Mouse (Mus musculus): ENCODE measurements around the gene Asb5. TPM values are rescaled to one million over a fixed set of nuclear protein-coding genes. Genes with fewer than 3 reads are reported as not detected.

The Asb5 gene
- total and polyA plus RNA-seq, 3 experiments, result 0.38 TPM; not detected in 2

GRCm38 (mm10) chr8:54535172-54535571 lies 5.8 kb downstream of the Asb5 start:
- ATAC-seq (ENCODE audit: extremely low read depth, insufficient number of reproducible peaks, low FRiP score, poor library complexity, severe bottlenecking) (no peak), DNase-seq (ENCODE audit: low spot score) (no peak)
- Histone ChIP-seq H3K9me3 (replicated peaks) (no peaks in the 10 kb centered on the region), H3K4me3 (ENCODE audit: low read depth, low read length) (no peak overlapping the region), H3K27me3 (ENCODE audit: insufficient read depth, low read length) (no peaks in the 10 kb centered on the region), H3K4me1 (ENCODE audit: insufficient read depth, low read depth, low read length) (peaks cover 7% of the 10 kb centered on the region), H3K36me3 (replicated peaks) (peaks cover 3% of the 10 kb centered on the region)
- TF ChIP-seq POLR2AphosphoS5 (IDR thresholded peaks at IDR 0.05; ENCODE audit: insufficient replicate concordance, low read depth, low read length) (no peak), GATA1 (IDR thresholded peaks at IDR 0.05; ENCODE audit: borderline replicate concordance, low read length) (no peak), CTCF (IDR thresholded peaks at IDR 0.05; ENCODE audit: low read depth, low read length) (no peak), GATA2 (IDR thresholded peaks at IDR 0.05; ENCODE audit: borderline replicate concordance, low read depth, low read length) (no peak), TAL1 (conservative IDR thresholded peaks at IDR 0.05; ENCODE audit: low read depth, low read length) (no peak)

- DNase-seq (ENCODE audit: low spot score), result no peak
- no peak for TF ChIP-seq GATA1 (IDR thresholded peaks at IDR 0.05; ENCODE audit: borderline replicate concordance, low read length)
- TF ChIP-seq TAL1 (conservative IDR thresholded peaks at IDR 0.05; ENCODE audit: low read depth, low read length), result no peak
- TF ChIP-seq GATA2 (IDR thresholded peaks at IDR 0.05; ENCODE audit: borderline replicate concordance, low read depth, low read length), result no peak
- TF ChIP-seq POLR2AphosphoS5 (IDR thresholded peaks at IDR 0.05; ENCODE audit: insufficient replicate concordance, low read depth, low read length), result no peak
- TF ChIP-seq CTCF (IDR thresholded peaks at IDR 0.05; ENCODE audit: low read depth, low read length), result no peak
- ATAC-seq (ENCODE audit: extremely low read depth, insufficient number of reproducible peaks, low FRiP score, poor library complexity, severe bottlenecking), result no peak
- H3K36me3 ChIP-seq (replicated peaks), result peaks cover 3% of the 10 kb centered on the region
- H3K27me3 ChIP-seq (ENCODE audit: insufficient read depth, low read length), result no peaks in the 10 kb centered on the region
- no peak overlapping the region for H3K4me3 ChIP-seq (ENCODE audit: low read depth, low read length)
- H3K4me1 ChIP-seq (ENCODE audit: insufficient read depth, low read depth, low read length), result peaks cover 2% of the 10 kb centered on the region; the same call in 1 of the 2 replicates
- no peaks in the 10 kb centered on the region for H3K9me3 ChIP-seq (replicated peaks)
These were observed 7.9 kb downstream of the Asb5 start for GRCm38 (mm10) chr8:54537285-54537684.

- Histone ChIP-seq H3K27me3 (ENCODE audit: insufficient read depth, low read length) (no peaks in the 10 kb centered on the region), H3K4me3 (ENCODE audit: low read depth, low read length) (no peak overlapping the region), H3K9me3 (replicated peaks) (no peaks in the 10 kb centered on the region), H3K36me3 (replicated peaks) (no peaks in the 10 kb centered on the region), H3K4me1 (ENCODE audit: insufficient read depth, low read depth, low read length) (no peaks in the 10 kb centered on the region)
- ATAC-seq (ENCODE audit: extremely low read depth, insufficient number of reproducible peaks, low FRiP score, poor library complexity, severe bottlenecking) (no peak), DNase-seq (ENCODE audit: low spot score) (no peak)
- TF ChIP-seq CTCF (IDR thresholded peaks at IDR 0.05; ENCODE audit: low read depth, low read length) (no peak), GATA2 (IDR thresholded peaks at IDR 0.05; ENCODE audit: borderline replicate concordance, low read depth, low read length) (no peak), TAL1 (conservative IDR thresholded peaks at IDR 0.05; ENCODE audit: low read depth, low read length) (no peak), GATA1 (IDR thresholded peaks at IDR 0.05; ENCODE audit: borderline replicate concordance, low read length) (no peak), POLR2AphosphoS5 (IDR thresholded peaks at IDR 0.05; ENCODE audit: insufficient replicate concordance, low read depth, low read length) (no peak)
These were observed 12.0 kb downstream of the Asb5 start for GRCm38 (mm10) chr8:54541331-54541730.

- ATAC-seq (ENCODE audit: extremely low read depth, insufficient number of reproducible peaks, low FRiP score, poor library complexity, severe bottlenecking) (no peak), DNase-seq (ENCODE audit: low spot score) (no peak)
- no peak for TF ChIP-seq POLR2AphosphoS5 (IDR thresholded peaks at IDR 0.05; ENCODE audit: insufficient replicate concordance, low read depth, low read length)
- no peak for TF ChIP-seq GATA1 (IDR thresholded peaks at IDR 0.05; ENCODE audit: borderline replicate concordance, low read length)
- no peak for TF ChIP-seq CTCF (IDR thresholded peaks at IDR 0.05; ENCODE audit: low read depth, low read length)
- no peak for TF ChIP-seq GATA2 (IDR thresholded peaks at IDR 0.05; ENCODE audit: borderline replicate concordance, low read depth, low read length)
- TF ChIP-seq TAL1 (conservative IDR thresholded peaks at IDR 0.05; ENCODE audit: low read depth, low read length), result no peak
- Histone ChIP-seq H3K27me3 (ENCODE audit: insufficient read depth, low read length) (no peaks in the 10 kb centered on the region), H3K36me3 (replicated peaks) (no peaks in the 10 kb centered on the region), H3K9me3 (replicated peaks) (no peaks in the 10 kb centered on the region), H3K4me3 (ENCODE audit: low read depth, low read length) (no peak overlapping the region), H3K4me1 (ENCODE audit: insufficient read depth, low read depth, low read length) (no peaks in the 10 kb centered on the region)
These were observed 19.0 kb downstream of the Asb5 start for GRCm38 (mm10) chr8:54548383-54548782.

- H3K4me1 ChIP-seq (ENCODE audit: insufficient read depth, low read depth, low read length), result no peaks in the 10 kb centered on the region
- TF ChIP-seq GATA2 (IDR thresholded peaks at IDR 0.05; ENCODE audit: borderline replicate concordance, low read depth, low read length) (no peak), GATA1 (IDR thresholded peaks at IDR 0.05; ENCODE audit: borderline replicate concordance, low read length) (no peak), POLR2AphosphoS5 (IDR thresholded peaks at IDR 0.05; ENCODE audit: insufficient replicate concordance, low read depth, low read length) (no peak), CTCF (IDR thresholded peaks at IDR 0.05; ENCODE audit: low read depth, low read length) (no peak), TAL1 (conservative IDR thresholded peaks at IDR 0.05; ENCODE audit: low read depth, low read length) (no peak)
These were observed 20.7 kb downstream of the Asb5 start for GRCm38 (mm10) chr8:54550026-54550574.

GRCm38 (mm10) chr8:54554921-54555320 lies 25.5 kb downstream of the Asb5 start:
- no peak for TF ChIP-seq GATA1 (IDR thresholded peaks at IDR 0.05; ENCODE audit: borderline replicate concordance, low read length)
- TF ChIP-seq GATA2 (IDR thresholded peaks at IDR 0.05; ENCODE audit: borderline replicate concordance, low read depth, low read length), result no peak
- no peak for TF ChIP-seq CTCF (IDR thresholded peaks at IDR 0.05; ENCODE audit: low read depth, low read length)
- TF ChIP-seq TAL1 (conservative IDR thresholded peaks at IDR 0.05; ENCODE audit: low read depth, low read length), result no peak
- TF ChIP-seq POLR2AphosphoS5 (IDR thresholded peaks at IDR 0.05; ENCODE audit: insufficient replicate concordance, low read depth, low read length), result no peak
- Histone ChIP-seq H3K36me3 (replicated peaks) (no peaks in the 10 kb centered on the region), H3K9me3 (replicated peaks) (no peaks in the 10 kb centered on the region), H3K4me3 (ENCODE audit: low read depth, low read length) (no peak overlapping the region), H3K4me1 (ENCODE audit: insufficient read depth, low read depth, low read length) (no peaks in the 10 kb centered on the region), H3K27me3 (ENCODE audit: insufficient read depth, low read length) (no peaks in the 10 kb centered on the region; the same call in 1 of the 2 replicates)
- no peak for ATAC-seq (ENCODE audit: extremely low read depth, insufficient number of reproducible peaks, low FRiP score, poor library complexity, severe bottlenecking)
- no peak for DNase-seq (ENCODE audit: low spot score)

More at GRCm38 (mm10) chr8:54550026-54550574, 20.7 kb downstream of the Asb5 start:
- Histone ChIP-seq H3K27me3 (ENCODE audit: insufficient read depth, low read length) (no peaks in the 10 kb centered on the region), H3K9me3 (replicated peaks) (no peaks in the 10 kb centered on the region), H3K36me3 (replicated peaks) (no peaks in the 10 kb centered on the region), H3K4me3 (ENCODE audit: low read depth, low read length) (no peak overlapping the region)
- DNase-seq (ENCODE audit: low spot score) (no peak), ATAC-seq (ENCODE audit: extremely low read depth, insufficient number of reproducible peaks, low FRiP score, poor library complexity, severe bottlenecking) (no peak)
